Mouse (Mus musculus) neutrophil, adult 5-6 weeks (primary cell): ENCODE measurements at regions not wholly inside any gene's neighbourhood (a gene's known extent, or its start where the extent isn't known, plus 50 kb on each side); places are given as distances from the start of the nearest gene placed in this dataset.
A peak's percentile ranks its signal among the peaks of the same experiment; 100 is the strongest.

Experiments
- ATAC-seq: fragments of 151-379, 151-347 bp; 2 replicates; pipeline ENCODE4 v1.8.0; 2017; ENCODE audit warnings: mild to moderate bottlenecking, moderate TSS enrichment; ENCODE audit not compliant: insufficient number of reproducible peaks, poor library complexity, low FRiP score, severe bottlenecking; ENCODE audit errors: extremely low read depth

DNA sequence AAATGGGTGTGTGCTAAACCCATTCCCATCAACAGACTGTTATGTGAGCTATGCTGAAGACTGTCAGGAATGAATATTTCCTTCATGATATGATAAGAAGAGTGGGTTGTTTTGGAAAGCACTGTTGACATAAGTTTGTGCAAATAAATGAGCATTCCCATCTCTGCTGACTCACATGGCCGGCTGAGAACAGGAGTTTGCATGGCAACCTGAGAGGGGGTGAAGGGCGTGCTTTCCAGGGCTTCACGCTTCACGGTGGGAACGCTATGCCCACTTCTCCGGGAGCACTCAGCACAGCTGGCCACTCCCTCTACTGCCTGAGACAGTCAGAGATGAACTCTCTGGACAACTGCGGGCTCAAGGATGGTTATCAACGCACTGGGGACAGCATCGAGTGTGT, 348.9 kb upstream of the Slc24a5 start:
- ATAC-seq = no peak

DNA sequence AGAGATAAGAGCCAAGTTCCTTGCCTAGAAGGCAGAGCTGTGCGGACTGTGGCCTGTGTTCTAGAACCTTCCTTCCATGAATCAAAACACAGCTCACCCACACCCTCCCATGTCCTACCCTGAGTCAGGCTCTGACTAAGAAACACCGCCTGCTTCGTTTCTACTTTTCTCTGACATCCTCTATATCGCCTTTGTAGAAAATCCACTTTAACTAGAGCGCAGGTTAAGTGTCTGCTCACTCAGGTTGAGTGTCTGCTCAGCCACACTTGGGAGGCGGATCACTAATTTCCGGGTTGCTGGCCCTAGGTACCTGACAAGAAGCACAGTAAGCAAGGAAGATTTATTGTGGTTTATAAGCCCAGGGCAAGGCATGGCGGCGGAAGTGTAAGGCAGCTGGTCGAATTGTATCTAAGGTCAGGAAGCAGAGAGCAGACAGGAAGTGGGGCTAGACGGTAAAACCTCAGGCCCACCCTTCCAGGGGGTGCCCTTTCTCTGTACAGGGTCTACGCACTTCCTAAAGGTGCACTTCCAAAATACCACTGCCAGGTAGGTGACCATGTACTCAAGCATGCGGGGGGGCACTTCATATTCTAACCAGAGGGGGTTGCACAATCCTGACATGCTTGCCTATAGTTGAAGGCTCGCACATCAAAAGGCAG, 348.0 kb upstream of the Slc24a5 start:
- peak; percentile 68 for ATAC-seq

DNA sequence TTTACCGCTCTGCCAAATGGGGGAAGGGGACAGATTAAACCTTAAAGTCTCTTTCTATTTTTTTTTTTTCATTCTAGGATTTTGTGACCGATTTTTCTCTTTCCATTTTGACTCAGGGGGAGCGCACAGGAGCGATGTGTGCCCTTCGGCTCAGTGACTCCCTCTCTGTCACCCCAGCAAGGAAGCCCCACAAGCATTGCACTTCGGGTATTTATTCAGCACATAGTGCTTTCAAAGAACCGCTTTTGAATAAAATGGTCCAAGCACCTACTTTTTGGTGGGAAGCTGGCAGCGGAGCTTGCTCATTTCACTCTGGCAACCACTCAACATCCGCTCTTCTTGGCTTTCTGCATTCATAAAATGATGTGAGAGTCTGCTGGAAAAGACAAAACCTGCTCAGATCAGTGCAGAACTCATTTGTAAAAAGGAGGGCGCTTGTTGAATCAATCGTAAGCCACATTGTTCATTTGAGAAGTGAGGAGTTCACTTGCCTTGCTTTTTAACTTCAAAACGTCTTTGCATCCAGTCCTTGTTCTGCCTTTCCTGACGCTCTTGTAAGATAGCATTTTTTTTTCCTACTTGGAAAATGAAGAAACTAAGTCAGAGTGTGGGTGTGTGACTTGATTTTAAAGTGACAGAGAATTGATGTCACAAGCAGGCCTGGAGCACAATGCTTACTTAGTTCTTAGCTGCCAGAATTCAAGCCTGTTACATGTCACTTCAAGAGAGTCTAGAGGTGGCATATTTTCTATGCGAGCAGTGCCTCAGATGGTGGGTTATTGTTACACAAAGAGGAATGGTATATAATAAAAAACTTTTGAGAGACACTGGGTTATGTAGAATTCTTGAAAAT, 347.1 kb upstream of the Slc24a5 start:
- no peak for ATAC-seq

DNA sequence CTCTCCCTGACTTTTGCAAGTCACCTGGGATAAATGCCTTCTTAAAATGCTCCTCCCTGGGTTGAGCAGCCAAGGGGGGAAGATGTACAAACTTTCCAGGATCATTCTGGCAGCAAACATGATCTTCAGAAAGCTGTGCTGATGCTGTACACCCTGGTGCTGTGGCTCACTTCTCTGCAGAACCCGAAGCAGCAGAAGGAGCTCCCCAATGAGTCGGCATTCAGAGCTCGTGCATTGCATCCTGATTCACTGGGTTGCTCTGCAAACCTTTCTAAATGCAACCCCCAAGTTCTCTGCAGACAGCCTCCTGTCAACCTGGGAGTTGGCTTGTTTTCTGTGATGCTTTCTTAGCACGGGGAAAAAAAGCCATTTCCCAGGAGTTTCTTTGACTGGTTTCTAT, 343.8 kb upstream of the Slc24a5 start:
- no peak for ATAC-seq

DNA sequence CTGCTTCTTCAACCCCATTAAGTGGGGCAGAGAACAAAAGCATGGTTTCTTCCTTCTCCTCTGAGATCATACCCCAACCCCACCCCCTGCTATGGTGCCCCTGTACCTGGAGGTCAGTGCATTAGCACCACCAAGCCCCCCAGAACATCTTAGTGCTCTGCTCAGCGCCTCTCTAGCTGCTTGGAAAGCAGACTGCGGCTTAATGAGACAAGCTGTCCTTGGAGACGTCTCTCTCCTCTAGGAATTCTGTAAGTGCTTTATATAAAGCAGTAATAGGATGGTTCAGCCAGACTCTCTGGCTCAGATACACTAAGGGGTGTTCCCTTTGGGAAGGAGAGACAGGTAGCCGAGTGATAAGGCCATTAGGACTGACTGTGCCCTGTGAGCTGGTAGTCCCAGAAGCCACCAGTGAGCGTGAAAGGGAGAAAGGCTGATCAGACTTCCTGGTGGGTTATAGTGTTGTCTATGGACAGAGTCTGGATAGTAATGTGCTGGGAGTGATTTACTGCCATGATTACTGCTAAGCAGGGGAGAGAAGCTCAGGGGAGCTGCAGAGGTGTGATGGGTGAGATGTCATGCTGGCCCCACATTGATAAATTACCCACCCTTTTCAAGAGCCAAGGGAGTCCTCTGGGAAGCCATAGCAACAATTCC, 343.0 kb upstream of the Slc24a5 start:
- no peak for ATAC-seq

DNA sequence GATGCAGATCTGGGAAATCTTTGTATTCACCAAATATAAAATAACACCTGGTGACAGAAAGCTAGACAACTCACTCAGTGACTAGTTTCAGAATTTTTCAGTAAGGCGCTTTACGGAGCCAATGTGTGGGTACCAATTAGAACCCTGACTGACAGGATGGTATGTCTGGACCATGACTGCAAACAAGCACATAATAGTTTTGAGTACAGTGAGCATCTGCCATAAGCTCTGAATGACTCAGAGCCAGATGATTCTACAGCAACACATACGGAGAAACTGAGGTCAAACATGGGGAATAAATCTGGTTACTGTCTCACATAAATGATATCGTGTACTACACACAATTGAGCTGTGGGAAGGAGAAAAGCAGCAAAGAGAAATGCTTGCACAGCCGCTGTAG, 339.9 kb upstream of the Slc24a5 start:
- ATAC-seq = no peak

DNA sequence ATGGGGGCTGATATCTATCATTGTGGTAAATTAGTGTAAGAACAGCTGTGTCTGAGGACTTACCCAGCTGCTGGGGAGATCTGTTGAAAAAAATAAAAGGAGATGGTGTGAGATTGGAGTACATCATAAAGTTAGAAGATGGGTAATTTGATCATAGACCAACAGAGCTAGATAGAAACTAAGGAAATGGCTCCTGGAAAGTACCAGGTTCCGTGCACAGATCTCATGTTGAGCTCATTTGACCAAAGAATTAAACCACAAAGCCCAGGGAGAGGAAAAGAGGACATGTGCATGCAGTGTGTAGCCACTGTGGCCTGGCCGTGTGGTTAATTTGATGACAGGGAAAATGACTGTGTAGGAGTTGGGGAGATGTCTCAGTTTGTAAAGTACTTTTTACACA, 335.3 kb upstream of the Slc24a5 start:
- 0 out of 2 replicates have a peak, but pooled peaks have one; percentile 13 for ATAC-seq

DNA sequence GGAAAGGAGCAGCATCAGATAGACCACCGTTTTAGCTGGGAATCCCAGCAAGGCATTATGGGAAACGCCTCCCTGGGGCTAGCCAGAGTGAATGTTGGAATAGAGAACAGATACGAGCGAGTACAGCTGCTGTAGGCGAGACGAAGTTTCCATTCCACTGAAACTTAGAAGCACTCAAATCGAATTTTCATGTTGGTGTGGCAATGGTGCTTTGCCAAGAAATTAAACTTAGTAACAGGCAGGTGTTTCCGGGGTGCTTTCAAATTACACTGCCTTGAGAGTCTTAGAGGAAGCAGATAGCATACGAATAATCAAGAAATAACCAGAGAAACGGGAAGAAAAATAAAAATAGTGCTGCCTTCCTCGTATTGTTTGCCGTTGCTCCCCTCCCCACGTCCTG, 327.1 kb upstream of the Slc24a5 start:
- ATAC-seq = peak; percentile 51

DNA sequence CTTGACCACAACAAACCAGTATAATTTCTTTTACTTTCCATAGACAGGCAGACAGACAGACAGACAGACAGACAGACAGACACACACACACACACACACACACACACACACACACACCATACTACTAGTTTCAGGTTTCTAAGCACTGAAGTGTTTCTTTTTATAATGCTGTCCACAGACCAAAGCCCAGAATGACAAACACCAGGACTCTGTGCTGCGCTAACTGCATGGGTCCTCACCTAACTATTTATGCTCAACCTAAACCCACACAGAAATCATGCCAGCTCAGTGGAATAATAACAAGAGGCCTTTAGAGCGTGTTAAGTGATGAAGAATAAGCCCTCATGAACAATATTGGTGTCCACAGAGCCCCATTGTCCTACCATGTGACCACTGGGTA, 325.0 kb upstream of the Slc24a5 start:
- no peak for ATAC-seq

DNA sequence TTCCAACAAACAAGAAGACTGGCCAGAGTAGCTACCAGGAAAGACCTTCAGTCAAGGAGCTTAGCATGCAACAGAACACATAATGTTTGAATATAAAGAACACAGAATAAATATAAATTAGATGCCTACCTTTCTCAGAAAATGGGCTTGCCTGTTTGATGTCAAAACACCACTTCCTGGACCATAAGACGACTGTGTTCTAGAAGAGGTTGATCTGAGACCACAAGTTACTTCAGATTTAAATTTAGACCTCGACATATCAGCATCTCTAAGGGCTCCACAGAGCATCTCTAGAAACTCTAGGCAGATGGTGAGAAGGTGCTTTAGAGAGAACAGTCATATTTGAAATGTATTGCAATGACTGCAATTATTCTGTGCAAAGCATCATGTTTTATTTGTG, 322.9 kb upstream of the Slc24a5 start:
- ATAC-seq = no peak

DNA sequence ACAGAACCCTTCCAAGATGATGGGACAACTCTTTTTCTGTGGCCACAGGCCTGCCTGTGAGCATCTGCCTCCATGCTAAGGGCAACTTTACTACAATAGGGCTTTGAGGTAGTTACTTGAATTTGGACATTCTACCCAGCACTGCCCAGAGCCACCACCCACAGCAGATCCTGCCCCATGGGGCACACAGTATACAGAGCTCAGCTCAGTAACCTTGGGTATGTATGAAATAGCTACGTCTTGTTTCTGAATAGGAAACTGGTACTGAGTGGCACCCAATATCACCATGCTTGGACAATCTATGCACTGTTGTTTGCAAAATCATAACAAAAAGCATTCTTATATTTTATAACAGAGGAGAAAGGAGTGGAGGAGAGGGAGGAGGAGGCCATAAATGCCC, 320.8 kb upstream of the Slc24a5 start:
- ATAC-seq = no peak

DNA sequence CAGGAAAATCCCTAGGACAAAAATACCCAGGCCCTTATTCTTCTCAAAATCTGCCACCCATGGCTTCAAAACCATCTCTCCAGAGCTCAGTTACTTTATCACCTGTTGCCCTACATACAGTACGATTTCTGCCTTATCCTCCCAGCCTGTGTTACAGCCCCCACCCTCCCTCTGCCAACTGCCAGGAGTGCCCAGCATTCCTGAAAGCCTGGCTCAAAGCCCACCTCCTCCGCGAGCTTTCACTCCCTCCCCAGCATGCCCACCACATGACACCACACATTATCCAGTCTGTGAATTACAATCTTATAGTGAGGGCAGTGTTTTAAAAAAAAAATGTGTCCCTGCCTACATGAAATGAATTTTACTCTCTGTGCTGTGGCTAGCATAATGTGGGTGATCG, 320.3 kb upstream of the Slc24a5 start:
- ATAC-seq = no peak

DNA sequence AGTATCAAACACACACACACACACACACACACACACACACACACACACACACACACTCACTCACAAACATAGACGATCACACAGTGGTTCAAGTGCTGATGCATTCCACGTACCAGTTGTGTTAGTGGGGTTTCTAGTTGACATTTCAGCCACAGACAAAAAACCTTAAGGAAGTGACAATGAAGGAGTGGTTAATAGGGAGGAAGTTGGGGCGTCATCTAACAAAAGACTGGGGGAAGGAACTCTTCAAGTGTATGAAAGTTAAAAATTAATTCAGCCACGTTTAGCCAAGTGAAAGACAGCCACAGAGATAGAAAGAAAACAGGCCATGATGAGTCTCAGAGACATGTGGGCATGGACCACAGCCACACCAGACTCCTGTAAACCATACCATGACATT, 316.1 kb upstream of the Slc24a5 start:
- peak; percentile 66 for ATAC-seq

DNA sequence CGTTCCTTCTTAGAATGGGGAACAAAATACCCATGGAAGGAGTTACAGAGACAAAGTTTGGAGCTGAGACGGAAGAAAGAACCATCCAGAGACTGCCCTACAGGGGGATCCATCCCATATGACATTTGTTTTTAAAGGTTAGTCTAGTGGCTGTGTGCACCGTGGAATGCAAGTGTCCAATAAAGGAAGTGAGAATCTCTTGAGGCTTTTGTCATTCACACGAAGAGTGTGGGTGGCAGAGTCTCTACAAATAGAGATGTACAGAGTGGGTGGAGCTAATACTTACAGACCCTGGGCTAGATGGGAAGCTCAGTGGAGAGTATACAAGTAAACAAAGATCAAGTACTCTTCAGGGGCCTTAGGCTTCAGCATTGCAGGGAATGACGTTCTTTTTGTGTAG, 314.2 kb upstream of the Slc24a5 start:
- peak; percentile 86 for ATAC-seq

DNA sequence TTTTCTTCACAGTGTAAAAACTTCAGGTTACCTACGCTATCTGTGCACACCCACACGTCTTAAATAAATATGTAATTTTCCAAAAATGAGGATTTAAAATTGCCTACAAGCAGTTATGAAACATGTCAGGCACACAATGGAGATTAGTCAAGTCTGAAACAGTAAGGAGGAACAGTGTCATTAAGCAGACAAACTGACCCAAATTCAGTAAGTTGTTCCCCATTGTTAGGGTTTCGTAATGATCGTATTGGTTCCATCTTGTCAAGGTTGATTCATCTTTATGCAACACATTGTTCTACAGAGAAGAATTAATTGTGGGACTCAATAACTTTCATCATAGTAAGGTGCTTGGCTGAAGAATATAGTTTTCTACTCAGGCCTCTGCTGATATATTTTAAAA, 312.7 kb upstream of the Slc24a5 start:
- ATAC-seq = no peak

DNA sequence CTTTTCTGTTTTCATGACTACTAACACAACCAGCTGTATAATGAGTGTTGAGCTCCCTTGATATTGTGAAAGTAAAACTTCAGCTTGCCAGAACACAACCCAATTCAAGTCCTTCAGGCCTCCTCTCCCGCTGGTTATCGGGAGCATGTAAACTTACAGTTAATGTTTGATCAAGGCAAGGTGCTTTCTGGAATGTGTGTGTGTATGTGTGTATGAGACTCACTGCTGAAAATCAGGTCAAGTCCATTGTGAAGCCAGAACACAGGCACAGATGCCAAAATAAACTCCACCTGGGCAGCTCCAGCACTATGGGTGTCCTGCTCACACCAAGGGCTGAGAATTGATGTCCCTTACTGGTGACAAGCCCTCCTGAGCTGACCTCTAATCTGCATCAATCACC, 308.9 kb upstream of the Slc24a5 start:
- no peak for ATAC-seq

DNA sequence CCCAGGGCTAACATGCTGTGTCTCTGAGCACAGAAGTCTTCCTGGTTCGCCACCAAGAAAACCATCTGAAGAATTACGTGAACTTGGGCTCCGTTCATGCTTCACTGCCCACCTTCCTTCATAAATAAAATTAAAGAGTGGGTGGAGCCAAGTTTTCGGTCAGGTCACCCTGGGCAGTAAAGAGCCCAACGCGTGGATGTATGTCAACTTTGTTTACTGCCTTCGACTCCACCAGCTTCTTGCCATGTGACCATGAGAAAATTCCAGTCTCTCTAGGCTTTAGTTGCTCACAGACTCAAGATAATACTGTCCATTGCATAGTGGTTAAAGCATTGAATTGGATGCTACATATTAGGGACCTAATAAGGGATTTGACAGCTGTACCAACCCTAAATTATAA, 304.3 kb upstream of the Slc24a5 start:
- ATAC-seq = no peak

DNA sequence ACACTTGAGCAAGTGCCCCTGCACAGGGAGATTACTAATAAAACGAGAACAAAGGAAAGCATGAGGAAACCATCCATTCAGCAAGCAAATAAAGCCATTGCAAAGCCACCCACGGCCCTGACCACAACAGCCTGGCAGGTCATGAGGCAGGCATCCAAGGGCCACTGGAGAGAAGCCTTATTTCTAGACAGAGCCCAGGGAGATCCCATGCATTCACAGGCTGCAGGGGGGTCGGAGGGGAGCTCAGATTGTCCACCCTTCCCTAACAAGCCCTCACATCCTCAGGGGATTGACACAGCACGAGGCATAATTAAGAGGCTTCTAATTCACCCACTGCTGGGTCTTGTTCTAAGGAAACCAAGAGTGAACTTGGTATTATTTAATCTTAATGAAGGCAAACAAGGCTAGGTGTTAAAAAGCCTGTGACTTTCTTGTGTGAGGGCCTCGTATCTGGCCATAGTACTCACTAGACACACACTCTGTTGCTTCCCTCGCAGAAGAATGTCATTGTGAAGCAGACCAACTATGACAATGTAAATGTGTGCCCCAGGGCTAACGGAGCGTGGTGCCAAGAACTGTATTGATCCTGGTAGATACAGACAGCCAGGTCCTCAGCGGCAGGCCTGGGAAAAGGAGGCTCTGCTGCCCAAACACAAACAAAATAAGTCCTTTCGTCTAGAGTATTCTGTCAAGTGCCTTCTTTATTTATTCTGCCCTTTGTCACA, 303.6 kb upstream of the Slc24a5 start:
- no peak for ATAC-seq

DNA sequence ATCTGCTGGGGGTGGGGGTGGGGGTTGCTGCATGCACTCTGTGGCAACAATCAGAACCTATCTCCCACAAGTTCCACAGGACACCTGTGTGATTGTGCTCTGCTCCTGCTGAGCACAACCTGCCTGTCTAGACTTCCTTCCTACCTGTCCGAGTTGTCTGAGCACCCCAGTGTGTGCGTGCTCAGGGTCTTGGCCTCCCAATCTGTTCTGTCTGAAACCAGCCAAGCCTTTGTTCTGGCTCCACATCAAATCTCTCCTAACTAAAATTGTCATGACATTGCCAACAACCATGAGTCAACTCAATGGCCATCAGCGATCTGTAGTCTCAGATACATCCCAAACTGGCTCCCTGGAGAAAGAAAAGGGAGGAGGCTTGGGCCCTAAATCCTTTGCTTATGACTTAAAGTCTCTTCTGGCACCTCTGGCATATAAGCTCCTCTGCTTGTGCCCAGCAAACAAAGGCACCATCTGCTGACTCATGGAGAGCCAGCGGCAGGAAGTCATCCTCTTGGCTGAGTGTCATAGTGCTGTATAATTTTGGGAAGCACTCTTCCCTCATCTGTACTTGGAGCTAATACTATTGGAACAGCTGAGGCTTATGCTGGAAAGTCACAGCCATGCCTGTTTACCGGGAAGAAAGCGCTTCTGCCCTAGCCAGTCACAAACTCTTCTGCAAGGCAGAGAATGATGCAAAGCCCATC, 298.5 kb upstream of the Slc24a5 start:
- ATAC-seq = no peak
